Mouse (Mus musculus) forebrain, postnatal 0 days (tissue): Measurements from ENCODE around the gene Dnajc2. TPM values are rescaled to one million over a fixed set of nuclear protein-coding genes. Genes with fewer than 3 reads are reported as not detected.

Experiments used
- ATAC-seq: fragments of 200-750 bp; cut with Nextera tagmentation; 2 replicates; pipeline ENCODE4 v1.8.0; 2017; ENCODE audit warnings: mild to moderate bottlenecking, moderate library complexity
- DNase-seq: peaks from one replicate; pipeline ENCODE4 v3.0.0-alpha.2; 2015
- H3K27ac ChIP-seq: fragments of 300-500 bp; sonication (generic); 2 replicates; pipeline ENCODE4 v1.5.1; 2014; ENCODE audit warnings: low read depth, mild to moderate bottlenecking, antibody characterized with exemption, low read length, moderate library complexity, mixed read lengths
- H3K27me3 ChIP-seq: fragments of 300-500 bp; sonication (generic); 2 replicates; pipeline ENCODE4 v1.6.1; 2014; ENCODE audit warnings: mild to moderate bottlenecking, low read length, mixed read lengths; ENCODE audit not compliant: insufficient read depth
- H3K36me3 ChIP-seq: fragments of 300-500 bp; sonication (generic); 2 replicates; pipeline ENCODE4 v1.6.1; 2014; ENCODE audit warnings: mild to moderate bottlenecking, moderate library complexity; ENCODE audit not compliant: insufficient read depth
- H3K4me1 ChIP-seq: fragments of 300-500 bp; sonication (generic); 2 replicates; pipeline ENCODE4 v1.6.1; 2014; ENCODE audit warnings: antibody characterized with exemption; ENCODE audit not compliant: insufficient read depth
- H3K4me2 ChIP-seq: fragments of 300-500 bp; sonication (generic); 2 replicates; pipeline ENCODE4 v1.6.1; 2014; ENCODE audit warnings: low read depth, mild to moderate bottlenecking, moderate library complexity
- H3K4me3 ChIP-seq: fragments of 300-500 bp; sonication (generic); 2 replicates; pipeline ENCODE4 v1.5.1; 2014; ENCODE audit warnings: low read depth, low read length, mixed read lengths
- H3K9ac ChIP-seq: fragments of 300-500 bp; sonication (generic); 2 replicates; pipeline ENCODE4 v1.6.1; 2014; ENCODE audit warnings: mild to moderate bottlenecking
- H3K9me3 ChIP-seq: fragments of 300-500 bp; sonication (generic); 2 replicates; pipeline ENCODE4 v1.6.1; 2016; ENCODE audit warnings: low read length
- CTCF ChIP-seq: sonication (generic); IDR thresholded peaks from 2 replicates; pipeline ENCODE4 v1.5.1; 2016; ENCODE audit warnings: antibody characterized with exemption, control low read depth, low read depth
- WGBS: fragments of 180-500 bp; shearing (Covaris S2); extraction: QIAGEN DNeasy Blood & Tissue Kit; methylation state at CpG from one replicate; pipeline ENCODE4 v1.1.7; 2014; 5-methylcytosine and 5-hydroxymethylcytosine counted together
- polyA plus RNA-seq: library from polyadenylated mRNA; unstranded; fragments of >200 nt; fragmentation: Nextera tagmentation; extraction: Ambion mirVana; gene quantifications from 2 replicates; pipeline ENCODE4 v1.2.1, GENCODE M21; 2015
- total RNA-seq: library from RNA; depleted of rRNA; stranded (reverse); fragments of >200 nt; gene quantifications from 2 replicates; pipeline ENCODE4 v1.2.3, GENCODE M21; 2014

The Dnajc2 gene
- total and polyA plus RNA-seq, 2 experiments from 2014 or later: 42.7 to 73.1 TPM

GRCm38 (mm10) chr5:21736046-21736445 is 49.0 kb downstream of the Dnajc2 start:
- TF ChIP-seq CTCF: no peak
- ATAC-seq: no peak
- peaks cover 17% of the 10 kb centered on the region for H3K36me3 ChIP-seq
- peaks cover 18% of the 10 kb centered on the region; the same call in 1 of the 2 replicates for H3K4me1 ChIP-seq
- no peak overlapping the region for H3K4me2 ChIP-seq
- no peak for DNase-seq
- no peaks in the 10 kb centered on the region for H3K9me3 ChIP-seq
- WGBS: 85% methylated on average over 11 of the region's 11 CpGs
- no peaks in the 10 kb centered on the region for H3K27me3 ChIP-seq
- H3K27ac ChIP-seq: no peak overlapping the region
- H3K9ac ChIP-seq: no peak overlapping the region
- H3K4me3 ChIP-seq: no peak overlapping the region

DNA sequence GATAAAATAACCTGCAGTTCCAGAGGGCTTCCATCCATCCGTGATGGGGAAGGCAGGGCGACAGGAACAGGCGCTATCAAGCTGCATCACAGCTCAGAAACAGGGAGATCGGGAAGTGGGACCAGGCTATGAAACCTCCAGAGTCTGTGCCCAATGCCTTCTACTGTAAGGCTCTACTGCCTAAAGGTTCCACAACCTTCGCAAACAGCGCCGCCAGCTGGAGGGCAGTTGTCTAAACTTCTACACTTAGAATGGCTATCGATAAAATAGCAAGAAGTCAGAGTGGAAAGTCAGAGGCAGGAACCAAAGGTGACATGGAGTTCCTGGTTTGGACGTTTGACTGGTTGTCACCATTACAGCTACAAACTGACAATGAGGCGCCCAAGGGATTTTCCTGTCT is 49.5 kb downstream of the Dnajc2 start:
- Histone ChIP-seq H3K4me3 (no peak overlapping the region), H3K4me2 (no peak overlapping the region), H3K4me1 (peaks cover 18% of the 10 kb centered on the region; the same call in 1 of the 2 replicates), H3K27ac (no peak overlapping the region), H3K9ac (no peak overlapping the region), H3K9me3 (no peaks in the 10 kb centered on the region), H3K27me3 (no peaks in the 10 kb centered on the region), H3K36me3 (peaks cover 16% of the 10 kb centered on the region)
- peak; percentile 45 for DNase-seq
- peak; percentile 71 for TF ChIP-seq CTCF
- WGBS: 28% methylated on average over 10 of the region's 10 CpGs
- ATAC-seq: no peak

GRCm38 (mm10) chr5:21735100-21735499 is 50.0 kb downstream of the Dnajc2 start:
- Histone ChIP-seq H3K4me2 (no peak overlapping the region), H3K9me3 (no peaks in the 10 kb centered on the region), H3K27me3 (no peaks in the 10 kb centered on the region), H3K4me1 (peaks cover 18% of the 10 kb centered on the region; the same call in 1 of the 2 replicates), H3K9ac (no peak overlapping the region), H3K36me3 (peaks cover 11% of the 10 kb centered on the region), H3K4me3 (no peak overlapping the region), H3K27ac (no peak overlapping the region)
- ATAC-seq (no peak), DNase-seq (no peak)
- TF ChIP-seq CTCF: no peak
- WGBS: 87% methylated on average over 20 of the region's 20 CpGs

DNA sequence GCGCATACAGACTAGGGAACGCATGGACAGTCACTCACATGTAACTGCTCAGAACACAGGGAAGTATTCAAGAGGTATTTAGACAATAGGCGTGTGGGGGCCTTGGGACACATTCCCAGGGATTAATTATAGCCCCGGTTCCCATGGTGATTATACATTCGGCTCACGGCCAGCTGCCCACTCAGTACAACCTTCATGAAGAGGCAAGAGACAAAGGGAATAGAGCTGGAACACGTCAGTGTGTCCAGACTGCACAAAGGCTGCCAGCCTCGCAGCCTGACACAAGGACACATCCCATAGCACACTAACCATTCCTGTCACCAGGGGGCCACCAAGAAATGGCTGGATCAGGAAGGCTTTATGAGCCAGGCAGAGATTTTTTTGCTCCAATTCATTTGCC is 52.1 kb downstream of the Dnajc2 start:
- DNase-seq (peak; percentile 75), ATAC-seq (peak; percentile 75)
- TF ChIP-seq CTCF: peak; percentile 69
- WGBS: 5% methylated on average over 8 of the region's 8 CpGs
- Histone ChIP-seq H3K27me3 (no peaks in the 10 kb centered on the region), H3K9ac (no peak overlapping the region), H3K4me2 (peak overlapping the region; percentile 17; the same call in 1 of the 2 replicates), H3K4me1 (peaks cover 12% of the 10 kb centered on the region; the same call in 1 of the 2 replicates), H3K9me3 (no peaks in the 10 kb centered on the region), H3K36me3 (no peaks in the 10 kb centered on the region), H3K4me3 (no peak overlapping the region), H3K27ac (peak overlapping the region; percentile 68)

DNA sequence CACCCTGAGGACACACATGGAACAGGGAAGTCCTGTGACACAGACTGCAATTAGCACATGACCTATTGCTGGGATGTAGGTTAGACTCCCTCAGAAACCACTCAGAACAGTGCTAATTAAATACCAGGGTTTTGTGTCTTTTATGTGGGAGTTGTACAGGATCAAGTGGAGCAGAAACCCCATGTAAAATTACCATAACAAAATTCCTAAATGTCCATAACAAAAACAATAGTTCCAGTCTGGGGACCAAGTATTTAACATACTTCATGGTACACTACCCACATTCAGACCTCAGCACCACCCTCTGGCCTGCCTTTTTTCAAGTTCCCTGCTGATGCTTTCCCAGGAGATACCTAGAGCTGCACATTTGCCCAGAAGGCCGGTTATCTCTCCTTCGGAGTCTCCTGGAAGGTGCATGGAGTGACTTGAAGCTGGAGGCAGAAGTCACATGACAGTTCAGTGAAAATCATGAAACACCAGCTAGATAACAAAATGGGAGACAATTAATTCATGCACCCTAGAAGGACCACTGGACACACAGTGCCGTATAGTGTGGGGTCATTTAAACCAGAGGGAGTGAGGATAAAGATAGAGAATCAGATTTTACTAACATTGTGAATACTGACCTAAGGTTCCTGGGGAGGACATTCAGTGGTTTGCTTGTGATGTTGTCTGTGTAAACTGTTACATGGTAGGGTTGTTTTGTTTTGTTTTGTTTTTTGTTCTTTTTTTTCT is 52.7 kb downstream of the Dnajc2 start:
- Histone ChIP-seq H3K36me3 (no peaks in the 10 kb centered on the region), H3K4me1 (0 out of 2 replicates have a peak, but pooled peaks cover 8% of the 10 kb centered on the region), H3K27ac (peak overlapping the region; percentile 68), H3K27me3 (no peaks in the 10 kb centered on the region), H3K9ac (no peak overlapping the region), H3K9me3 (no peaks in the 10 kb centered on the region), H3K4me3 (no peak overlapping the region), H3K4me2 (peak overlapping the region; percentile 17; the same call in 1 of the 2 replicates)
- ATAC-seq (no peak), DNase-seq (peak; percentile 7)
- no peak for TF ChIP-seq CTCF
- WGBS: 5% methylated on average over 3 of the region's 3 CpGs

DNA sequence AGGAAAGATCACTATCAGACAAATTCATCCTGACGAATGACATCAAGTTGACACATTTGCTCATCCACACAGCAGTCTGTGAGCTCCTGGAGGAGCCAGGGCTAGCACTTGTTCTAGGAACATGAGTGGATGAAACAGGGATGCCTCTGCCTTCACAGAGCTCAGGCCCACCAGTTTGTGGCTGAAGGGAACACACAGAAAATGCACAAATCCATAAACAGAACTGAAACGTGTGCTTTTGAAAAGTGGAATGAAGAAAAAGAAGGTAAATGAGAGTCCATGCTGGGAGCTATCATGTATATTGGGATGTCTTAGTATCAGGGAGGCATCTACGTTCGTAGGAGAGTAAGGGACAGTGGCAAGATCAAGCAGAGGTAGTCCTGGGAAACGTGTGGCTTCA is 55.9 kb downstream of the Dnajc2 start:
- Histone ChIP-seq H3K4me2 (no peak overlapping the region), H3K27me3 (no peaks in the 10 kb centered on the region), H3K36me3 (no peaks in the 10 kb centered on the region), H3K27ac (no peak overlapping the region), H3K4me1 (0 out of 2 replicates have a peak, but pooled peaks cover 11% of the 10 kb centered on the region), H3K9ac (no peak overlapping the region), H3K9me3 (no peaks in the 10 kb centered on the region), H3K4me3 (no peak overlapping the region)
- WGBS: 85% methylated on average over 5 of the region's 5 CpGs
- ATAC-seq: no peak
- no peak for TF ChIP-seq CTCF
- DNase-seq: no peak

- peak; percentile 28 for DNase-seq
- ATAC-seq: peak; percentile 43; the same call in 1 of the 2 replicates
- WGBS: 7% methylated on average over 7 of the region's 7 CpGs
Observed at GRCm38 (mm10) chr5:21724872-21725271, 60.2 kb downstream of the Dnajc2 start.

More at GRCm38 (mm10) chr5:21724872-21725271, 60.2 kb downstream of the Dnajc2 start:
- Histone ChIP-seq H3K4me2 (no peak overlapping the region), H3K9ac (no peak overlapping the region), H3K27me3 (no peaks in the 10 kb centered on the region), H3K4me3 (no peak overlapping the region), H3K9me3 (no peaks in the 10 kb centered on the region), H3K36me3 (no peaks in the 10 kb centered on the region), H3K4me1 (0 out of 2 replicates have a peak, but pooled peaks cover 3% of the 10 kb centered on the region), H3K27ac (0 out of 2 replicates have a peak overlapping the region, but pooled peaks have one; percentile 1)
- no peak for TF ChIP-seq CTCF
